Mouse (Mus musculus) neural tube, embryonic 14.5 days (tissue): ENCODE measurements at regions not wholly inside any gene's neighbourhood (a gene's known extent, or its start where the extent isn't known, plus 50 kb on each side); places are given as distances from the start of the nearest gene placed in this dataset.
"Not testable (repeated sequence)": the region's sequence is repeated elsewhere in the genome, so short reads cannot be mapped to it uniquely, and the experiment has no call there.

Source experiments
- ATAC-seq: fragments of 200-750 bp; cut with Nextera tagmentation; 2 replicates; pipeline ENCODE4 v1.8.0; 2017; ENCODE audit warnings: low read depth, mild to moderate bottlenecking, moderate TSS enrichment, moderate library complexity
- H3K27ac ChIP-seq: fragments of 300-500 bp; sonication (generic); 2 replicates; pipeline ENCODE4 v1.5.1; 2014; ENCODE audit warnings: low read depth, mild to moderate bottlenecking, control low read depth, low read length, moderate library complexity, mixed read lengths
- H3K27me3 ChIP-seq: fragments of 300-500 bp; sonication (generic); 2 replicates; pipeline ENCODE4 v1.6.1; 2014; ENCODE audit warnings: low read length; ENCODE audit not compliant: control insufficient read depth, insufficient read depth
- H3K36me3 ChIP-seq: fragments of 300-500 bp; sonication (generic); 2 replicates; pipeline ENCODE4 v1.6.1; 2014; ENCODE audit warnings: low read length, mixed read lengths; ENCODE audit not compliant: control insufficient read depth, insufficient read depth
- H3K4me1 ChIP-seq: fragments of 300-500 bp; sonication (generic); 2 replicates; pipeline ENCODE4 v1.6.1; 2014; ENCODE audit warnings: low read length; ENCODE audit not compliant: control insufficient read depth, insufficient read depth
- H3K4me2 ChIP-seq: fragments of 300-500 bp; sonication (generic); 2 replicates; pipeline ENCODE4 v1.6.1; 2014; ENCODE audit warnings: mild to moderate bottlenecking, low read depth, low read length, control low read depth
- H3K4me3 ChIP-seq: fragments of 300-500 bp; sonication (generic); 2 replicates; pipeline ENCODE4 v1.5.1; 2014; ENCODE audit warnings: low read depth, low read length, control low read depth, mixed read lengths
- H3K9ac ChIP-seq: fragments of 300-500 bp; sonication (generic); replicated peaks from 2 replicates; pipeline ENCODE4 v1.6.1; 2014; ENCODE audit warnings: low read depth, mild to moderate bottlenecking, control low read depth, low read length, mixed read lengths
- H3K9me3 ChIP-seq: fragments of 300-500 bp; sonication (generic); 2 replicates; pipeline ENCODE4 v1.6.1; 2016; ENCODE audit warnings: low read length; ENCODE audit not compliant: control insufficient read depth
- WGBS: fragments of 180-500 bp; shearing (Covaris S2); extraction: QIAGEN DNeasy Blood & Tissue Kit; methylation state at CpG from one replicate; pipeline ENCODE4 v1.1.7; 2014; 5-methylcytosine and 5-hydroxymethylcytosine counted together

DNA sequence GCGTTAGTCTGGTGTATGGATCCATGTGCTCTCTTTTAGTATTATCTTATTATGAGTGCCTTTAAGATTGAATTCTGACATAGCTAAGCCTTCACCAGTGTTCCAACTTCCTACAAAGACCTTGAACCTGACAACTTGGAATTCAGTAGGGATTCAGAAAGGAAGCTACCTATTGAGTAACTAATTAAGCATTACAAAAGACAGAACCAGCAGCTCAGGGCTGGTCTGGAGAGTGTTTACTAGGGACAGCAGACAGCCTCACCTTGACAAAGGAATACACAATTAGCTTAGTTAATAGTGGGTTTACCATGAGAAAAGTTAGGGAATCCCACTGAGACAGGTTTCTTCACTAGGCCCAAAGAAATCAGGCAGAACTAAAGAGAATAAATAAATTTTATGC, 202.6 kb upstream of the Cntn5 start:
- not testable (repeated sequence) for H3K9me3 ChIP-seq, H3K4me1 ChIP-seq, H3K27ac ChIP-seq, H3K4me3 ChIP-seq, H3K9ac ChIP-seq, H3K36me3 ChIP-seq, H3K27me3 ChIP-seq, ATAC-seq, H3K4me2 ChIP-seq
- WGBS, result 93% methylated on average over 1 of the region's 1 CpGs

DNA sequence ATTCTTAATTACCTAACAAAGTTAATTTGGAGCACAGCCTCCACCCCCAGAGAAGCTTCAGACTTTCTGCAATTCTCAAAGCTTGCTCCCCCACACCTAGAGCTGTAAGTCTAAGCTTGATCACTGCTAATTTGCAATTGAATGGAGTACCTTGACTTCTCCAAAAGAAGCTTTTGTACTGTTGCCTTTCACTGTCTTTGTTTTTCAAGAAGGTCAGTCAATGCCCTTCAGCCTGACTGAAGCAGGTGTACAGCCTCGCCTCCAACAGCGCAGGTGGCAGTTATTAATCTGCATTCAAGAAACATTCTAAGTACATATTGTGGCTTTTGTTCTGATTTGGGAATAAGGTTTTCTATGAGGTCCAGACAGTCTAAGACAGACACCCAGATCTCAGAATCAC, 201.7 kb upstream of the Cntn5 start:
- ATAC-seq, result no peak
- H3K4me2 ChIP-seq, result no peak overlapping the region
- H3K4me1 ChIP-seq, result no peaks in the 10 kb centered on the region
- no peaks in the 10 kb centered on the region for H3K27me3 ChIP-seq
- H3K9me3 ChIP-seq, result no peaks in the 10 kb centered on the region
- WGBS, result 93% methylated on average over 2 of the region's 2 CpGs
- H3K9ac ChIP-seq, result no peak overlapping the region
- H3K4me3 ChIP-seq, result no peak overlapping the region
- H3K27ac ChIP-seq, result no peak overlapping the region
- H3K36me3 ChIP-seq, result no peaks in the 10 kb centered on the region

DNA sequence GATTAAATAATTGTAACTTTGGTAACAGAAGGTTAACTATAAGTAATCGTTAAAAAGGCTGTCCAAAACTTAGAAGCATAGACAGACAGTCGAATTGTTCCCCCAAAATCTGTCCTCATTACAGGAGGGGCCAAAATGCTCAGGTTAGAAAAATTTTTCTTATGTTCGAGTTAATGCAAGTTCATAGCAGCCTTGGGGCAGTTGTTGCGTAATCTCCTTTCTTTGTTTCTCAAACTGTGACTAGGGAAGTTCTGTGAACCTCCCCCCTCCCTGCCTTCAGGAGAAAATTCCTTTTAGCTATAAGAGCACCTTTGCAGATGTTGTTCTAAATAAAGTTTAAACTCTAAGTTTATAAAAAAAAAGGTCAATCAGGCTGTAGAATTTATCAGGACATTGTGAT, 198.9 kb upstream of the Cntn5 start:
- H3K4me3 ChIP-seq, result no peak overlapping the region
- no peaks in the 10 kb centered on the region for H3K27me3 ChIP-seq
- H3K36me3 ChIP-seq, result no peaks in the 10 kb centered on the region
- ATAC-seq, result no peak
- H3K4me1 ChIP-seq, result no peaks in the 10 kb centered on the region
- H3K9me3 ChIP-seq, result no peaks in the 10 kb centered on the region
- H3K9ac ChIP-seq, result no peak overlapping the region
- no peak overlapping the region for H3K4me2 ChIP-seq
- no peak overlapping the region for H3K27ac ChIP-seq
- WGBS, result 86% methylated on average over 4 of the region's 4 CpGs

DNA sequence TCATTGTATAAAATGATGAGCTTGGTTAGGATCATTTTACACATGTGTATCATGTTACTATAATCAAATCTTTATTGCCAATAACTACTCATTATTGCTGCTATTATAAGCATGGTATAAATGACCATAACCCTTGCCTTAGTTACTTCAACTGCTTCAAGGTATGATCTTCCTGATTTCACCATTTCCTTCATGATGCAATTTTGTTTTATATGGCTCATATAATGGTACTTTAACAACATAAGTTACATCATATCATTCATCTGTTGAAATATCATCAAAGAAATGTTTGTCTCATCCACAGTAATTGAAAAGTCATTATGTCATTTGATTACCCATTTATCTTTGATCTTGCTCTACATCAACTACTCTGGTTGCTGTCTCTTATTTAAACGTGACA, 188.3 kb upstream of the Cntn5 start:
- Histone ChIP-seq H3K27ac (no peak overlapping the region), H3K27me3 (no peaks in the 10 kb centered on the region), H3K4me1 (no peaks in the 10 kb centered on the region), H3K9me3 (no peaks in the 10 kb centered on the region), H3K4me2 (no peak overlapping the region), H3K9ac (no peak overlapping the region), H3K4me3 (no peak overlapping the region), H3K36me3 (no peaks in the 10 kb centered on the region)
- ATAC-seq, result no peak
- WGBS, result 91% methylated on average over 1 of the region's 1 CpGs

DNA sequence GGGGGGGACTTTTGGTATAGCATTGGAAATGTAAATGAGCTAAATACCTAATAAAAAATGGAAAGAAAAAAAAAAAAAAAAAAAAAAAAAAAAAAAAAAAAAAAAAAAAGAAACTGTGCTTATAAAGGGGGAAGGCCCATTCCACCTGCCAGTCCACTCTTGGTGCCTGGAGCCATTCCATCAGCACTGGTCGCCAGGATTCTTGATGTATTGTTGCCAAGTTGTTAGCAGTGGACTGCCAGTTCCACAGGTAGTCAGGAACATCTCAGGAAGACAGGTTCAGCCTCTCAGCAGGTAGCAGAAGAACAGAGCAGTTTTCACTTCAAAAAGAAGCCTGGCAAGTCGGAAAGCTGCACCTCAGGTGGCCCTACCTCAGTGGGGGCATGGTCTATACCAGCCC, 162.6 kb upstream of the Cntn5 start:
- 51% methylated on average over 2 of the region's 2 CpGs for WGBS

DNA sequence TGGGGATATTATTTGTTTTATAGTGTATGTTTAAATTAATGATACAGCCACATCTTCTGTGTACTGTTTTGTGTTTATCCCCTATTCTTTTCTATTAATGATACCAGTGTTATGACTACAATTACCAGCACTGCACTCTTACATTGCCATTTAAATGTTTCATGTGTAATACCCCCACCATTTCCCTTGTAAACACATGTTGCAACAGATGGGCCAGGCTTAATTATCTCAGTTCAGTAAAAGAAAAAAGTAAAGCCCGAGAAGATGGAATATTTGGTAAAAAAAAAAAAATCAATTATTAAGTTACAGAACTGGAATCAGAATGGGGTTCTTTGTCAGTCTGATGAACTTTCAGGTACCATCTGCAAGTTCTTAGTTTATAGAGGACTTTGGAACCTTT, 158.3 kb upstream of the Cntn5 start:
- H3K4me1 ChIP-seq, result no peaks in the 10 kb centered on the region
- no peaks in the 10 kb centered on the region for H3K27me3 ChIP-seq
- H3K4me3 ChIP-seq, result no peak overlapping the region
- no peak overlapping the region for H3K27ac ChIP-seq
- H3K4me2 ChIP-seq, result no peak overlapping the region
- WGBS, result 72% methylated on average over 1 of the region's 1 CpGs
- H3K9me3 ChIP-seq, result no peaks in the 10 kb centered on the region
- H3K36me3 ChIP-seq, result no peaks in the 10 kb centered on the region
- no peak for ATAC-seq
- H3K9ac ChIP-seq, result no peak overlapping the region

More for the DNA sequence above, 162.6 kb upstream of the Cntn5 start:
- not testable (repeated sequence) for H3K27ac ChIP-seq, H3K4me2 ChIP-seq, H3K27me3 ChIP-seq, H3K4me1 ChIP-seq, H3K9me3 ChIP-seq, H3K36me3 ChIP-seq, H3K9ac ChIP-seq, H3K4me3 ChIP-seq, ATAC-seq
